Mouse (Mus musculus) spleen, adult 10 weeks (tissue): ENCODE measurements around the gene Gm5152. TPM values are rescaled to one million over a fixed set of nuclear protein-coding genes. Genes with fewer than 3 reads are reported as not detected.

Source experiments
- polyA plus RNA-seq: library from polyadenylated mRNA; stranded (reverse); fragments of 350-450 nt; fragmentation: Illumina TruSeq; extraction: RNeasy Lipid Tissue Mini Kit (QIAGEN cat#74804); gene quantifications from one replicate; pipeline ENCODE4 v1.2.3, GENCODE M21; 2015; ENCODE audit warnings: low replicate concordance; ENCODE audit not compliant: insufficient read depth

Gene Gm5152
- not detected for polyA plus RNA-seq

GRCm38 (mm10) chr5:10246426-10246825 lies at the start of gene Gm5152:
Gm5152 (minus strand) TSS chr5:10246526.

